Mouse (Mus musculus) stomach, embryonic 16.5 days (tissue): ENCODE measurements at regions not wholly inside any gene's neighbourhood (a gene's known extent, or its start where the extent isn't known, plus 50 kb on each side); places are given as distances from the start of the nearest gene placed in this dataset.

Source experiments
- ATAC-seq: fragments of 200-750 bp; cut with Nextera tagmentation; 2 replicates; pipeline ENCODE4 v1.8.0; 2017; ENCODE audit warnings: moderate number of reproducible peaks, moderate TSS enrichment; ENCODE audit not compliant: insufficient read depth, low FRiP score
- H3K27ac ChIP-seq: fragments of 300-500 bp; sonication (generic); 2 replicates; pipeline ENCODE4 v1.5.1; 2014; ENCODE audit warnings: low read length
- H3K27me3 ChIP-seq: fragments of 300-500 bp; sonication (generic); 2 replicates; pipeline ENCODE4 v1.6.1; 2014; ENCODE audit warnings: low read length, control low read depth, mixed read lengths; ENCODE audit not compliant: control insufficient read depth, insufficient read depth
- H3K36me3 ChIP-seq: fragments of 300-500 bp; sonication (generic); 2 replicates; pipeline ENCODE4 v1.6.1; 2014; ENCODE audit warnings: low read length; ENCODE audit not compliant: control insufficient read depth, insufficient read depth
- H3K4me1 ChIP-seq: fragments of 300-500 bp; sonication (generic); 2 replicates; pipeline ENCODE4 v1.6.1; 2014; ENCODE audit warnings: low read length, control low read depth, mixed read lengths; ENCODE audit not compliant: control insufficient read depth, insufficient read depth
- H3K4me2 ChIP-seq: fragments of 300-500 bp; sonication (generic); 2 replicates; pipeline ENCODE4 v1.6.1; 2014; ENCODE audit warnings: low read depth, low read length, mixed read lengths
- H3K4me3 ChIP-seq: fragments of 300-500 bp; sonication (generic); replicated peaks from 2 replicates; pipeline ENCODE4 v1.5.1; 2014; ENCODE audit warnings: mild to moderate bottlenecking, low read length
- H3K9ac ChIP-seq: fragments of 300-500 bp; sonication (generic); 2 replicates; pipeline ENCODE4 v1.6.1; 2014; ENCODE audit warnings: low read length
- H3K9me3 ChIP-seq: fragments of 300-500 bp; sonication (generic); replicated peaks from 2 replicates; pipeline ENCODE4 v1.6.1; 2016; ENCODE audit warnings: low read length, control low read depth; ENCODE audit not compliant: control insufficient read depth
- WGBS: fragments of 180-500 bp; shearing (Covaris S2); extraction: QIAGEN DNeasy Blood & Tissue Kit; methylation state at CpG from one replicate; pipeline ENCODE4 v1.1.7; 2014; 5-methylcytosine and 5-hydroxymethylcytosine counted together

GRCm38 (mm10) chr13:72448458-72449058 lies 180.1 kb upstream of the Irx2 start:
- Histone ChIP-seq H3K9me3 (no peaks in the 10 kb centered on the region), H3K4me2 (no peak overlapping the region), H3K36me3 (no peaks in the 10 kb centered on the region), H3K27ac (no peak overlapping the region), H3K27me3 (no peaks in the 10 kb centered on the region), H3K4me1 (no peaks in the 10 kb centered on the region), H3K4me3 (no peak overlapping the region), H3K9ac (no peak overlapping the region)
- WGBS = 57% methylated on average over 5 of the region's 5 CpGs
- 0 out of 2 replicates have a peak, but pooled peaks have one; percentile 47 for ATAC-seq

- no peak overlapping the region for H3K27ac ChIP-seq
- no peaks in the 10 kb centered on the region for H3K36me3 ChIP-seq
- 65% methylated on average over 7 of the region's 7 CpGs for WGBS
- no peak for ATAC-seq
- H3K27me3 ChIP-seq = no peaks in the 10 kb centered on the region
- no peak overlapping the region for H3K9ac ChIP-seq
- no peaks in the 10 kb centered on the region for H3K9me3 ChIP-seq
- no peaks in the 10 kb centered on the region for H3K4me1 ChIP-seq
- no peak overlapping the region for H3K4me3 ChIP-seq
- no peak overlapping the region for H3K4me2 ChIP-seq
Observed at GRCm38 (mm10) chr13:72495353-72495752, 133.3 kb upstream of the Irx2 start.

DNA sequence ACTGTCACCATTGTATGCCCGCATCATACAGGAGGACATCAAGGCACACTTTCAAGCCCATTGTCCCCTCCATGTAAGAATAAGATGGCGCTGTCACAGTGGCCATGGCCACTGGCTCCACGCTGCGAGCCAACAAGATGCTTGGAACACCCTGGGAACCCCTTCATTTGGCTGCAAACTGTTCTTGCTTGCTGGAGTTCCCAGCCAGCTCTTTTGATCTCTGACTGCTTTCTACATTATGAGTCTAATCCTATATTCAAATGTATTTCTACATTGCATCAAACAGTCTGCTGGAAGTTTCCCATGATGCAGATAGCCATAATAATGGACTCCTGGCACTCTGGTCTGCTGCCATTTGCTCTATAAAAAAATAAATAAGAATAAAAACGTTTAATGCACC lies 131.6 kb upstream of the Irx2 start:
- Histone ChIP-seq H3K27me3 (no peaks in the 10 kb centered on the region), H3K36me3 (no peaks in the 10 kb centered on the region), H3K4me2 (no peak overlapping the region), H3K27ac (no peak overlapping the region), H3K9me3 (no peaks in the 10 kb centered on the region), H3K9ac (no peak overlapping the region), H3K4me3 (no peak overlapping the region), H3K4me1 (no peaks in the 10 kb centered on the region)
- 69% methylated on average over 5 of the region's 5 CpGs for WGBS
- no peak for ATAC-seq

DNA sequence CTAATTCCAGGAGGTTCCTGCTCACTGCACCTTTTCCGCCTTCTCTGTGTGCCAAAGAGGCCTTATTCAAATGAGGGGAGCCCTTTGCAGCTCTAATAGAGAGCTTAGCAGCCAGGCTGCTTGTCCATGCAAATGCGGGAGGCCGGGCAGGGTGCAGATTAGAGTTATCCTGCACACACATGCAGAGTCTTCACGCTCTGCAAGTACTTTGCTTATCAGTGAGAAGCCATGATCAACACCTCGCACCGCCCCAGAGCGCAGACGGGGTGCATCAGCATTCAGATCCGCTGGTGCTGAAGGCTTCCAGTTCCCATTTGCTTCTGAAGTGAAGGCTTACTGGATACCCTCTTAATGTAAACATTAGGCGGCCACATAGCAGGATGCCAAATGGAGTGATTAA lies 131.1 kb upstream of the Irx2 start:
- Histone ChIP-seq H3K27ac (no peak overlapping the region), H3K9me3 (no peaks in the 10 kb centered on the region), H3K4me1 (no peaks in the 10 kb centered on the region), H3K36me3 (no peaks in the 10 kb centered on the region), H3K4me2 (no peak overlapping the region), H3K9ac (no peak overlapping the region), H3K4me3 (no peak overlapping the region), H3K27me3 (no peaks in the 10 kb centered on the region)
- 9% methylated on average over 10 of the region's 10 CpGs for WGBS
- no peak for ATAC-seq

GRCm38 (mm10) chr13:72505954-72506353 lies 122.7 kb upstream of the Irx2 start:
- 74% methylated on average over 4 of the region's 4 CpGs for WGBS
- Histone ChIP-seq H3K27me3 (no peaks in the 10 kb centered on the region), H3K36me3 (no peaks in the 10 kb centered on the region), H3K9me3 (no peaks in the 10 kb centered on the region), H3K9ac (no peak overlapping the region), H3K27ac (no peak overlapping the region), H3K4me3 (no peak overlapping the region), H3K4me1 (no peaks in the 10 kb centered on the region), H3K4me2 (no peak overlapping the region)
- no peak for ATAC-seq

GRCm38 (mm10) chr13:72538633-72539032 lies 90.0 kb upstream of the Irx2 start:
- Histone ChIP-seq H3K36me3 (no peaks in the 10 kb centered on the region), H3K4me3 (no peak overlapping the region), H3K9me3 (no peaks in the 10 kb centered on the region), H3K9ac (no peak overlapping the region), H3K27me3 (no peaks in the 10 kb centered on the region), H3K4me1 (no peaks in the 10 kb centered on the region), H3K4me2 (no peak overlapping the region), H3K27ac (no peak overlapping the region)
- no peak for ATAC-seq
- WGBS = 74% methylated on average over 4 of the region's 4 CpGs

- Histone ChIP-seq H3K9me3 (no peaks in the 10 kb centered on the region), H3K4me1 (no peaks in the 10 kb centered on the region), H3K27ac (no peak overlapping the region), H3K36me3 (no peaks in the 10 kb centered on the region), H3K9ac (no peak overlapping the region), H3K27me3 (no peaks in the 10 kb centered on the region), H3K4me2 (no peak overlapping the region), H3K4me3 (no peak overlapping the region)
- WGBS = 82% methylated on average over 3 of the region's 3 CpGs
- ATAC-seq = no peak
Observed at GRCm38 (mm10) chr13:72541706-72542105, 86.9 kb upstream of the Irx2 start.

DNA sequence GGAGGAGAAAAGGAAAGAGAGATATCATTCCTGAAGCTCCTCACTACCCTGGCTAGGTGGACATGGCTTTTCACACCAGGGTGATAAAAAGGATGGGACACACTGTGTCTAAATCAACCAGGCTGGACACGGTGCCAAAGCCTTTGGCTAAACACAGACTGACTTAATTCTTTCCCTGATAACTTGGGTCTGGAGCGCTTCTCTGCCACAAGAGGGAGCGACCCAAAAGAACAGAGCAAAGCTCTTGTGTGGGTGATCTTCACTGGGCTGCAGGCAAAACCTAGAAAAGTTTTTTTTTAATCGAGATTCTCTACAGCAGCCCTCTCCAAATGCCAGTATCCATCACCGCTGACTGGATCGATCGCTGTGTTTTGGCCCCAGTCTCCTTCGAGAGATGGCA lies 70.7 kb upstream of the Irx2 start:
- Histone ChIP-seq H3K4me3 (no peak overlapping the region), H3K9ac (no peak overlapping the region), H3K4me2 (no peak overlapping the region), H3K4me1 (no peaks in the 10 kb centered on the region), H3K27ac (no peak overlapping the region), H3K9me3 (no peaks in the 10 kb centered on the region), H3K27me3 (no peaks in the 10 kb centered on the region), H3K36me3 (no peaks in the 10 kb centered on the region)
- WGBS = 58% methylated on average over 8 of the region's 8 CpGs
- ATAC-seq = no peak

GRCm38 (mm10) chr13:72571871-72572270 lies 56.7 kb upstream of the Irx2 start:
- 54% methylated on average over 7 of the region's 7 CpGs for WGBS
- no peak overlapping the region for H3K9ac ChIP-seq
- H3K9me3 ChIP-seq = no peaks in the 10 kb centered on the region
- no peak overlapping the region for H3K4me2 ChIP-seq
- ATAC-seq = no peak
- H3K36me3 ChIP-seq = no peaks in the 10 kb centered on the region
- no peak overlapping the region for H3K4me3 ChIP-seq
- H3K4me1 ChIP-seq = no peaks in the 10 kb centered on the region
- H3K27ac ChIP-seq = no peak overlapping the region
- H3K27me3 ChIP-seq = no peaks in the 10 kb centered on the region

- no peak overlapping the region for H3K9ac ChIP-seq
- no peak overlapping the region for H3K4me2 ChIP-seq
- H3K9me3 ChIP-seq = no peaks in the 10 kb centered on the region
- 73% methylated on average over 1 of the region's 1 CpGs for WGBS
- no peak overlapping the region for H3K4me3 ChIP-seq
- H3K36me3 ChIP-seq = no peaks in the 10 kb centered on the region
- H3K27me3 ChIP-seq = no peaks in the 10 kb centered on the region
- ATAC-seq = no peak
- no peaks in the 10 kb centered on the region for H3K4me1 ChIP-seq
- no peak overlapping the region for H3K27ac ChIP-seq
Observed at GRCm38 (mm10) chr13:72572846-72573245, 55.8 kb upstream of the Irx2 start.
